Mouse (Mus musculus): ENCODE results near the gene Slc22a3. TPM values are rescaled to one million over a fixed set of nuclear protein-coding genes. Genes with fewer than 3 reads are reported as not detected.

Gene Slc22a3
- polyA plus RNA-seq, 1 experiment from 2014 or later, result 0.30 TPM

- Histone ChIP-seq H3K27ac (no peak overlapping the region), H3K9ac (no peak overlapping the region), H3K36me3 (no peaks in the 10 kb centered on the region), H3K4me2 (replicated peaks) (no peak overlapping the region), H3K4me3 (no peak overlapping the region), H3K4me1 (no peaks in the 10 kb centered on the region), H3K9me3 (no peaks in the 10 kb centered on the region), H3K27me3 (replicated peaks) (no peaks in the 10 kb centered on the region)
- WGBS, result 75% methylated on average over 19 of the region's 19 CpGs
- ATAC-seq (ENCODE audit: low FRiP score, low read depth), result no peak
Observed at GRCm38 (mm10) chr17:12419491-12420079, 87.9 kb downstream of the Slc22a3 start.

- no peak overlapping the region for H3K4me3 ChIP-seq
Observed at GRCm38 (mm10) chr17:12416250-12416895, 91.1 kb downstream of the Slc22a3 start.

DNA sequence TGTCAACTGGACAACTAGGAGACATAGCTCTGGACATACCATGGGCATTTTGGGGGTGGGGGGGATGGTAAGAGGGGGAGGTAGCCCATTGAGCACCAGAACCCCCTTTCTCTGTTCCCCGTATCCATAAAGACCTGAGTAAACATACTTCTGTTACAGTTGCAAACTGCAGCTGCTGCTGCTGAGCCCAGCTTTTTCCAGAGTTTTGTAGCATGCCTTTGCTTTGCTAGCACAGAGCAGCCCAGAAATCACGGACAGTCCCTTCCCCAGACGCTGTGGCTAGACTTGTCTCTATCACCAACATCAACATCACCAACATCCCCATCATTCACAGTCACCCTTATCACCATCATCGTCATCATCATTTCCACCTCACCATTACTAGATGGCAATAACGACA is 91.8 kb downstream of the Slc22a3 start:
- no peaks in the 10 kb centered on the region for H3K36me3 ChIP-seq
- no peak overlapping the region for H3K4me3 ChIP-seq
- no peaks in the 10 kb centered on the region for H3K4me1 ChIP-seq
- 72% methylated on average over 5 of the region's 5 CpGs for WGBS
- no peak for ATAC-seq (ENCODE audit: low FRiP score, low read depth)
- H3K27me3 ChIP-seq (replicated peaks), result no peaks in the 10 kb centered on the region
- H3K27ac ChIP-seq, result no peak overlapping the region
- no peak overlapping the region for H3K4me2 ChIP-seq (replicated peaks)
- no peak overlapping the region for H3K9ac ChIP-seq
- H3K9me3 ChIP-seq, result no peaks in the 10 kb centered on the region

More at GRCm38 (mm10) chr17:12416250-12416895, 91.1 kb downstream of the Slc22a3 start:
- Histone ChIP-seq H3K36me3 (no peaks in the 10 kb centered on the region), H3K4me1 (no peaks in the 10 kb centered on the region), H3K9me3 (no peaks in the 10 kb centered on the region), H3K4me2 (replicated peaks) (no peak overlapping the region), H3K27me3 (replicated peaks) (no peaks in the 10 kb centered on the region), H3K9ac (no peak overlapping the region), H3K27ac (no peak overlapping the region)
- ATAC-seq (ENCODE audit: low FRiP score, low read depth), result 0 out of 2 replicates have a peak, but pooled peaks have one; percentile 53
- WGBS, result 55% methylated on average over 6 of the region's 6 CpGs

GRCm38 (mm10) chr17:12415031-12415735 is 92.3 kb downstream of the Slc22a3 start:
- no peaks in the 10 kb centered on the region for H3K36me3 ChIP-seq
- no peak for ATAC-seq (ENCODE audit: low FRiP score, low read depth)
- WGBS, result 54% methylated on average over 15 of the region's 15 CpGs
- H3K9me3 ChIP-seq, result no peaks in the 10 kb centered on the region
- H3K4me2 ChIP-seq (replicated peaks), result no peak overlapping the region
- H3K4me1 ChIP-seq, result no peaks in the 10 kb centered on the region
- no peak overlapping the region for H3K27ac ChIP-seq
- H3K9ac ChIP-seq, result no peak overlapping the region
- no peak overlapping the region for H3K4me3 ChIP-seq
- no peaks in the 10 kb centered on the region for H3K27me3 ChIP-seq (replicated peaks)

- no peaks in the 10 kb centered on the region for H3K4me1 ChIP-seq
- no peak overlapping the region for H3K27ac ChIP-seq
- ATAC-seq (ENCODE audit: low FRiP score, low read depth), result no peak
- no peaks in the 10 kb centered on the region for H3K27me3 ChIP-seq (replicated peaks)
- no peak overlapping the region for H3K9ac ChIP-seq
- H3K4me3 ChIP-seq, result no peak overlapping the region
- WGBS, result 69% methylated on average over 3 of the region's 3 CpGs
- no peak overlapping the region for H3K4me2 ChIP-seq (replicated peaks)
- H3K36me3 ChIP-seq, result no peaks in the 10 kb centered on the region
- no peaks in the 10 kb centered on the region for H3K9me3 ChIP-seq
Observed at GRCm38 (mm10) chr17:12412891-12413237, 94.6 kb downstream of the Slc22a3 start.

DNA sequence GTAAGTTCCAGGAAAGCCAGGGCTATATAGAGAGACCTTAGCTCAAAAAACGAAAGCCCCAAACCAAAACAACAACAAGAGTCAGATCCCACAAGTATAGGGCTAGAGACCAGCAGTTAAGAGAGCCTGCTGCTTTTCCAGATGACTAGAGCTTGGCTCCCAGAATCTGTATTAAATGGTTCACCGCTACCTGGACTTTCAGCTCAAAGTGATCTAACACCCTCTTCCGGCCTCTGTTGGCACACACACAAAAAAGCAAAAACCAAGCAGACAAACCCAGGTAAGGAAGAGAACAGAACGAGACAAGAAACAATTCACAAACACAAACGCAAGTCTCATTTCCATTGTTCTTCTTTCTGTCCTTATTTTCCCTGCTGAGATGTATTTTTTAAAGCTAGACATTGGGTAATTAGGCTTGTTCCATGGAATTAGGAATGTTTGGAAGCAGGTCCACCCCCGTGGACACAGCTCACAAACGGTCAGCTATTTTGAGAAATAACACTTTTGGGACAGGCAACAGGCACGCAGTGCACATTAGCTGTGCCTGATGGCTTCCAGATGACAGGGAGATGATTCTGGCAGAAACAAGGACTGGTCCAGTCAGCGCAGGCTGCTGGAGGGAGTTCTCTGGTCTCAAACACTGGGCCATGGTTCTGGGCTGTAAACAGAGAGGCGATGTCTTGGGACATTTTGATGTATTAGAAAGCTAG is 95.2 kb downstream of the Slc22a3 start:
- H3K4me3 ChIP-seq, result no peak overlapping the region
- no peak overlapping the region for H3K9ac ChIP-seq
- H3K36me3 ChIP-seq, result no peaks in the 10 kb centered on the region
- no peak overlapping the region for H3K4me2 ChIP-seq (replicated peaks)
- no peaks in the 10 kb centered on the region for H3K27me3 ChIP-seq (replicated peaks)
- no peaks in the 10 kb centered on the region for H3K9me3 ChIP-seq
- ATAC-seq (ENCODE audit: low FRiP score, low read depth), result no peak
- no peaks in the 10 kb centered on the region for H3K4me1 ChIP-seq
- 68% methylated on average over 10 of the region's 10 CpGs for WGBS
- H3K27ac ChIP-seq, result no peak overlapping the region

DNA sequence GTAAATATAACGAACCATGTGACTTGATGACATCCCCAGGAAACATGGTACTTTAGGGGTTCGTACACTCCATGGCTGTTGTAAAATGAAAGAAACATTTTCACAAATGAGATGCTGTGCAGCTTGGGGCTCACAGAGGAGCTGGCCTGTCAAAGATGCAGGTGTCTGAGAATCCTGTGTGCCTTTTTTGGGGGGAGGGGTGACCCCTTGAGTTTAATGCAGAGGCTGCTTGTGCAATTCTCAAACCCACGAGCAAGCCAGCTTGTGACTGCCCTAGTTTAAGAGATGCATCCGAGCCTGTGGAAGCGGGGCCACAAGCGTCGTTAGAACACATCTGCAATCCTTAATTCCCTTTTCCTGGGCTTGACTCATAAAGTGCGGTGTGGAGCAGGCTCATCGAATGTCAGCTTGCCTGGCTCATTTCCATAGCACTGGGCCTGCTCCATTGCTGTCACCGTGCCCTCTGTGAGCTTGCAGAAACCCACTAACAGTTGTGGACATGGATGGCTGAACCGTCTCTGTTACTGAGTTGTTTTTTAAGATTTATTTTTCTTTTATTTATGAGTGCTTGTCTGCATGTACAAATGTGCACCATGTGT is 98.1 kb downstream of the Slc22a3 start:
- Histone ChIP-seq H3K9me3 (no peaks in the 10 kb centered on the region), H3K4me3 (no peak overlapping the region), H3K4me1 (no peaks in the 10 kb centered on the region), H3K4me2 (replicated peaks) (no peak overlapping the region), H3K27ac (no peak overlapping the region), H3K36me3 (no peaks in the 10 kb centered on the region), H3K27me3 (replicated peaks) (no peaks in the 10 kb centered on the region), H3K9ac (no peak overlapping the region)
- 72% methylated on average over 11 of the region's 11 CpGs for WGBS
- ATAC-seq (ENCODE audit: low FRiP score, low read depth), result no peak

GRCm38 (mm10) chr17:12403420-12403819 is 104.1 kb downstream of the Slc22a3 start:
- Histone ChIP-seq H3K36me3 (no peaks in the 10 kb centered on the region), H3K4me3 (no peak overlapping the region), H3K27ac (no peak overlapping the region), H3K27me3 (replicated peaks) (no peaks in the 10 kb centered on the region), H3K9ac (no peak overlapping the region), H3K4me2 (replicated peaks) (no peak overlapping the region), H3K9me3 (no peaks in the 10 kb centered on the region), H3K4me1 (no peaks in the 10 kb centered on the region)
- no peak for ATAC-seq (ENCODE audit: low FRiP score, low read depth)
- 72% methylated on average over 7 of the region's 7 CpGs for WGBS

DNA sequence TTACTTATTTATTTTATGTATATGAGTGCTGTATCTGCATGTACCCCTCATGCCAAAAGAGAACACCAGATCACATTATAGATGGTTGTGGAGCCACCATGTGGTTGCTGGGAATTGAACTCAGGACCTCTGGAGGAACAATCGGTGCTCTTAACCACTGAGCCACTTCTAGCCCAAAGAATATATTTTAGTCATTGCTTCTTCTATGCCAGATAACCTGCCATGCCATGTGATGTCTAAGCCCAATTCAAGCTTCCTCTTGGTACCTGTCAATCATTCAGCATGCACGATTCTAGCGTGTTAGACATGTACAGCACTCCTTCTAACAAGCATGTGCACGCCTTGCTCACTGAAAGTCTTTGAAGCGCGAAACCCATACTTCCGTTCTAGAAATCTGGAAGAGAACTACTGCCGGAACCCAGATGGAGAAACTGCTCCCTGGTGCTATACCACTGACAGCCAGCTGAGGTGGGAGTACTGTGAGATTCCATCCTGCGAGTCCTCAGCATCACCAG is 111.3 kb downstream of the Slc22a3 start:
- no peak overlapping the region for H3K4me2 ChIP-seq (replicated peaks)
- H3K9me3 ChIP-seq, result no peaks in the 10 kb centered on the region
- H3K27ac ChIP-seq, result no peak overlapping the region
- H3K36me3 ChIP-seq, result no peaks in the 10 kb centered on the region
- no peak overlapping the region for H3K4me3 ChIP-seq
- no peaks in the 10 kb centered on the region for H3K27me3 ChIP-seq (replicated peaks)
- no peaks in the 10 kb centered on the region for H3K4me1 ChIP-seq
- no peak overlapping the region for H3K9ac ChIP-seq
- no peak for ATAC-seq (ENCODE audit: low FRiP score, low read depth)
- 91% methylated on average over 9 of the region's 9 CpGs for WGBS

DNA sequence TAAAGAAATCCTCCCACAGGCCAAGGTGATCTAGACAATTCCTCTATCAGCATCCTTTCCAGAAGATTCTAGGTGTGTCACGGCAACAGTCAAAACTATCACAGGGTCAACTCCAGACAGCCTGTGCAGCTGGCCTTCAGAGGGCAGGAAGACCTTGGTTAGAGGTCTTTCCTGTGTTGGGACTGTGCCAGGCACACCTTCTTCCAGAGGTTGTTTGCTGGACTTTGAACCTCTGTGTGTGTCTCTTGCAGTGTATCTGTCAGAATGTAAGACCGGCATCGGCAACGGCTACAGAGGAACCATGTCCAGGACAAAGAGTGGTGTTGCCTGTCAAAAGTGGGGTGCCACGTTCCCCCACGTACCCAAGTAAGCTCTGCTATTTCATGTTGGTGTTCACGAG is 119.3 kb downstream of the Slc22a3 start:
- no peak for ATAC-seq (ENCODE audit: low FRiP score, low read depth)
- Histone ChIP-seq H3K4me3 (no peak overlapping the region), H3K4me2 (replicated peaks) (no peak overlapping the region), H3K27ac (no peak overlapping the region), H3K9me3 (no peaks in the 10 kb centered on the region), H3K27me3 (replicated peaks) (no peaks in the 10 kb centered on the region), H3K4me1 (no peaks in the 10 kb centered on the region), H3K36me3 (no peaks in the 10 kb centered on the region), H3K9ac (no peak overlapping the region)
- WGBS, result 95% methylated on average over 7 of the region's 7 CpGs

GRCm38 (mm10) chr17:12387781-12388180 is 119.7 kb downstream of the Slc22a3 start:
- Histone ChIP-seq H3K27me3 (replicated peaks) (no peaks in the 10 kb centered on the region), H3K27ac (no peak overlapping the region), H3K4me3 (no peak overlapping the region), H3K9ac (no peak overlapping the region), H3K36me3 (no peaks in the 10 kb centered on the region), H3K4me2 (replicated peaks) (no peak overlapping the region), H3K4me1 (no peaks in the 10 kb centered on the region), H3K9me3 (no peaks in the 10 kb centered on the region)
- ATAC-seq (ENCODE audit: low FRiP score, low read depth), result no peak
- 86% methylated on average over 2 of the region's 2 CpGs for WGBS

Measured in neural tube, embryonic 12.5 days (tissue).